Comparison of ENCODE assay signal across 18 mouse cellular contexts in genomic region chr9:60501504-60502179, GRCm38 (mm10). TPM values are rescaled to one million over a fixed set of nuclear protein-coding genes. Genes with fewer than 3 reads are reported as not detected.
DNase-seq lines count a peak whose midpoint lies in the region; ATAC-seq and TF ChIP-seq lines count a peak whose summit lies in the region.
"Had no signal": no experiment of that assay in that cellular context is flagged by ENCODE, and none has a peak within 500 bp of the region (broad histone marks: within the 10 kb centered on the region; RNA-seq: fewer than 3 reads in every experiment).

No protein-coding gene starts in this region.

- no peak overlapping the region for H3ac ChIP-seq in myocyte (ENCODE audit: control insufficient read depth, insufficient read length)

- H3K4me2 ChIP-seq in embryonic facial prominence, embryonic 15.5 days (replicated peaks): no peak overlapping the region
- no peak overlapping the region for H3K4me2 ChIP-seq in midbrain, embryonic 11.5 days
- H3K4me2 ChIP-seq in midbrain, embryonic 13.5 days (replicated peaks): no peak overlapping the region
- peak overlapping the region; percentile 54 for H3K4me2 ChIP-seq in myocyte (ENCODE audit: low read depth)
- H3K4me2 ChIP-seq: embryonic facial prominence, embryonic 13.5 days; forebrain, embryonic 13.5 days; heart, embryonic 12.5 days had no signal

- H3K9me3 ChIP-seq in embryonic facial prominence, embryonic 15.5 days (replicated peaks): no peaks in the 10 kb centered on the region
- H3K9me3 ChIP-seq in embryonic facial prominence, embryonic 10.5 days: no peaks in the 10 kb centered on the region
- no peaks in the 10 kb centered on the region for H3K9me3 ChIP-seq in midbrain, embryonic 11.5 days (ENCODE audit: control insufficient read depth, low read length)
- no peaks in the 10 kb centered on the region for H3K9me3 ChIP-seq in midbrain, embryonic 13.5 days
- H3K9me3 ChIP-seq: embryonic facial prominence, embryonic 13.5 days; forebrain, embryonic 13.5 days; heart, embryonic 12.5 days had no signal

- peak; percentile 15; the same call in 1 of the 2 replicates for ATAC-seq in embryonic facial prominence, embryonic 15.5 days (ENCODE audit: insufficient number of reproducible peaks, low FRiP score, low TSS enrichment, low read depth)
- no peak for ATAC-seq in midbrain, embryonic 11.5 days (ENCODE audit: low FRiP score)
- ATAC-seq in midbrain, embryonic 13.5 days: no peak
- ATAC-seq: forebrain, embryonic 13.5 days had no signal

- H3K27me3 ChIP-seq in embryonic facial prominence, embryonic 15.5 days: no peaks in the 10 kb centered on the region
- peaks cover 6% of the 10 kb centered on the region; the same call in 1 of the 2 replicates for H3K27me3 ChIP-seq in embryonic facial prominence, embryonic 10.5 days (replicated peaks; ENCODE audit: low read depth, poor library complexity, severe bottlenecking)
- H3K27me3 ChIP-seq in midbrain, embryonic 11.5 days (ENCODE audit: control insufficient read depth, insufficient read depth, low read length): no peaks in the 10 kb centered on the region
- no peaks in the 10 kb centered on the region for H3K27me3 ChIP-seq in midbrain, embryonic 13.5 days
- no peaks in the 10 kb centered on the region for H3K27me3 ChIP-seq in myocyte (ENCODE audit: control insufficient read depth, insufficient read depth, insufficient read length)
- H3K27me3 ChIP-seq: embryonic facial prominence, embryonic 13.5 days; forebrain, embryonic 13.5 days; heart, embryonic 12.5 days had no signal

- H3K9ac ChIP-seq in embryonic facial prominence, embryonic 15.5 days: no peak overlapping the region
- no peak overlapping the region for H3K9ac ChIP-seq in midbrain, embryonic 11.5 days (ENCODE audit: low read length)
- no peak overlapping the region for H3K9ac ChIP-seq in midbrain, embryonic 13.5 days (replicated peaks)
- H3K9ac ChIP-seq: embryonic facial prominence, embryonic 13.5 days; forebrain, embryonic 13.5 days; heart, embryonic 12.5 days had no signal

- no peak for DNase-seq in embryonic facial prominence, embryonic 10.5 days (ENCODE audit: low spot score)
- peak; percentile 81 for DNase-seq in midbrain, embryonic 11.5 days (ENCODE audit: low spot score, missing footprints)
- no peak for DNase-seq in thymus, postnatal 36 days
- no peak for DNase-seq in thymus, postnatal 14 days
- no peak for DNase-seq in right cerebral cortex, postnatal 36 days (ENCODE audit: low spot score in 2 of 2)
- DNase-seq: adrenal gland, postnatal 14 days; cerebellum, adult 11-12 months; cerebellum, adult 9-10 months; cerebellum, postnatal 25 days; gastrocnemius, adult 2 months; gastrocnemius, postnatal 25 days; heart, postnatal 36 days had no signal

- no peaks in the 10 kb centered on the region for H3K79me2 ChIP-seq in myocyte (ENCODE audit: control insufficient read depth, insufficient read depth)

- WGBS in embryonic facial prominence, embryonic 15.5 days: 74% methylated on average over 5 of the region's 5 CpGs
- WGBS in embryonic facial prominence, embryonic 10.5 days: 75% methylated on average over 5 of the region's 5 CpGs
- WGBS in midbrain, embryonic 11.5 days: 67% methylated on average over 5 of the region's 5 CpGs
- 63% methylated on average over 5 of the region's 5 CpGs for WGBS in midbrain, embryonic 13.5 days

- H3K27ac ChIP-seq in embryonic facial prominence, embryonic 15.5 days (replicated peaks): no peak overlapping the region
- H3K27ac ChIP-seq in embryonic facial prominence, embryonic 10.5 days (replicated peaks): no peak overlapping the region
- H3K27ac ChIP-seq in midbrain, embryonic 11.5 days (ENCODE audit: low read depth, low read length): no peak overlapping the region
- H3K27ac ChIP-seq in midbrain, embryonic 13.5 days: no peak overlapping the region
- H3K27ac ChIP-seq: embryonic facial prominence, embryonic 13.5 days; forebrain, embryonic 13.5 days; gastrocnemius, adult 2 months had no signal

- H3K36me3 ChIP-seq in embryonic facial prominence, embryonic 15.5 days: no peaks in the 10 kb centered on the region
- H3K36me3 ChIP-seq in embryonic facial prominence, embryonic 10.5 days (replicated peaks): no peaks in the 10 kb centered on the region
- no peaks in the 10 kb centered on the region for H3K36me3 ChIP-seq in midbrain, embryonic 11.5 days (ENCODE audit: control insufficient read depth, insufficient read depth, low read length)
- H3K36me3 ChIP-seq in midbrain, embryonic 13.5 days: no peaks in the 10 kb centered on the region
- H3K36me3 ChIP-seq in myocyte (ENCODE audit: control insufficient read depth, insufficient read depth): no peaks in the 10 kb centered on the region
- H3K36me3 ChIP-seq: embryonic facial prominence, embryonic 13.5 days; heart, embryonic 12.5 days had no signal

- TF ChIP-seq POLR2A in myocyte (IDR thresholded peaks at IDR 0.05; ENCODE audit: insufficient read length, low read depth): no peak

- H3K4me3 ChIP-seq in embryonic facial prominence, embryonic 15.5 days (replicated peaks): no peak overlapping the region
- H3K4me3 ChIP-seq in embryonic facial prominence, embryonic 10.5 days: no peak overlapping the region
- no peak overlapping the region for H3K4me3 ChIP-seq in midbrain, embryonic 11.5 days (ENCODE audit: low read depth, low read length)
- H3K4me3 ChIP-seq in midbrain, embryonic 13.5 days (replicated peaks): no peak overlapping the region
- H3K4me3 ChIP-seq in myocyte: no peak overlapping the region
- H3K4me3 ChIP-seq: embryonic facial prominence, embryonic 13.5 days; forebrain, embryonic 13.5 days; gastrocnemius, adult 2 months; heart, embryonic 12.5 days had no signal

- no peaks in the 10 kb centered on the region; the same call in 1 of the 2 replicates for H3K4me1 ChIP-seq in embryonic facial prominence, embryonic 15.5 days
- peaks cover 27% of the 10 kb centered on the region for H3K4me1 ChIP-seq in embryonic facial prominence, embryonic 10.5 days
- peaks cover 6% of the 10 kb centered on the region for H3K4me1 ChIP-seq in midbrain, embryonic 11.5 days (ENCODE audit: control insufficient read depth, insufficient read depth, low read length)
- peaks cover 19% of the 10 kb centered on the region for H3K4me1 ChIP-seq in midbrain, embryonic 13.5 days (replicated peaks)

TF ChIP-seq in myocyte, 11 proteins besides CTCF, POLR2A, EP300 and RAD21:
- TF ChIP-seq E2F4 (IDR thresholded peaks at IDR 0.05; ENCODE audit: insufficient read depth): no peak
- no peak for TF ChIP-seq TCF12 (IDR thresholded peaks at IDR 0.05; ENCODE audit: insufficient read depth, poor library complexity, severe bottlenecking)
- no peak for TF ChIP-seq REST (IDR thresholded peaks at IDR 0.05; ENCODE audit: insufficient read depth, insufficient read length)
- no peak for TF ChIP-seq SRF (IDR thresholded peaks at IDR 0.05; ENCODE audit: control insufficient read depth, insufficient read length, low read depth)
- no peak for TF ChIP-seq USF1 (IDR thresholded peaks at IDR 0.05; ENCODE audit: low read depth)
- TF ChIP-seq TCF3 (IDR thresholded peaks at IDR 0.05; ENCODE audit: insufficient read length, low read depth): no peak
- no peak for TF ChIP-seq POLR2AphosphoS2 (IDR thresholded peaks at IDR 0.05; ENCODE audit: insufficient read length, low read depth)
- no peak for TF ChIP-seq CEBPB (IDR thresholded peaks at IDR 0.05; ENCODE audit: insufficient read depth, poor library complexity, severe bottlenecking)
- TF ChIP-seq MYOG (IDR thresholded peaks at IDR 0.05; ENCODE audit: control insufficient read depth in 1 of 3, insufficient read depth in 1 of 3, insufficient read length in 2 of 3, low read depth in 2 of 3): no peak
- TF ChIP-seq MAX (IDR thresholded peaks at IDR 0.05; ENCODE audit: low read depth): no peak
- TF ChIP-seq MYOD1 (IDR thresholded peaks at IDR 0.05; ENCODE audit: control insufficient read depth in 1 of 3, insufficient read length in 2 of 3, low read depth in 2 of 3): no peak

RNA-seq across cellular contexts. Expression of gene Thsd4, which starts 20.2 kb away (rescaled TPM):
- polyA plus RNA-seq in embryonic facial prominence, embryonic 15.5 days (2015; fragmentation: Nextera tagmentation; extraction: Ambion mirVana): 26.0 and 30.6 TPM in 2 replicates
- 4.2 and 5.7 TPM in 2 replicates for polyA plus RNA-seq in embryonic facial prominence, embryonic 10.5 days (2016; fragmentation: Nextera tagmentation; extraction: Ambion mirVana)
- 6.3 and 6.4 TPM in 2 replicates for polyA plus RNA-seq in midbrain, embryonic 11.5 days (2014; fragmentation: Nextera tagmentation; extraction: Ambion mirVana)
- polyA plus RNA-seq in midbrain, embryonic 13.5 days (2015; fragmentation: Nextera tagmentation; extraction: Ambion mirVana): 8.0 and 9.9 TPM in 2 replicates
- polyA plus RNA-seq in myocyte (2012; fragmentation: generic; extraction: Trizol): 1.7 TPM
